Mouse (Mus musculus): ENCODE data around the gene Icam4. TPM values are rescaled to one million over a fixed set of nuclear protein-coding genes. Genes with fewer than 3 reads are reported as not detected.

The Icam4 gene
- total RNA-seq, 1 experiment: 1.5 TPM

GRCm38 (mm10) chr9:21016331-21017176 lies 12.6 kb upstream of the Icam4 start:
- H3K4me1 ChIP-seq (ENCODE audit: control insufficient read depth in 2 of 2, insufficient read depth in 2 of 2, low read length in 2 of 2, poor library complexity in 1 of 2): peaks cover 8 to 16% of the 10 kb centered on the region in 2 experiments; a peak in 3 of 4 replicates
- in situ Hi-C loops (cut with MboI; ENCODE audit: low sequenced_read_pairs in 2 of 2, unreplicated experiment in 2 of 2): no loop called here
- peak overlapping the region; percentile 87 to 92 for H3K4me3 ChIP-seq (ENCODE audit: insufficient read depth in 1 of 2, low read depth in 1 of 2, low read length in 2 of 2, poor library complexity in 1 of 2, severe bottlenecking in 1 of 2)
- no peak for DNase-seq (ENCODE audit: low read depth, low spot score)
- H3K27ac ChIP-seq (ENCODE audit: insufficient read depth, low read depth, low read length, poor library complexity, severe bottlenecking): peak overlapping the region; percentile 63; the same call in 1 of the 2 replicates
- H3K36me3 ChIP-seq (ENCODE audit: control insufficient read depth, insufficient read depth, low read length, poor library complexity, severe bottlenecking): peaks cover 25% of the 10 kb centered on the region
- no peaks in the 10 kb centered on the region for H3K9me3 ChIP-seq (ENCODE audit: control insufficient read depth, insufficient read depth, low read depth, low read length)
- no peak for TF ChIP-seq ZC3H11A (IDR thresholded peaks at IDR 0.05; ENCODE audit: borderline replicate concordance, low read depth, low read length)
- TF ChIP-seq ZNF384 (IDR thresholded peaks at IDR 0.05; ENCODE audit: low read depth, low read length): no peak
- no peak for TF ChIP-seq CHD2 (IDR thresholded peaks at IDR 0.05; ENCODE audit: low read depth, low read length)
- no peak for TF ChIP-seq HCFC1 (IDR thresholded peaks at IDR 0.05; ENCODE audit: borderline replicate concordance, insufficient read depth, low read length)
- no peak for TF ChIP-seq MAFK (IDR thresholded peaks at IDR 0.05; ENCODE audit: insufficient read depth, low read depth, low read length)
- H3K9ac ChIP-seq (ENCODE audit: insufficient read depth, low read depth, low read length, poor library complexity, severe bottlenecking): peak overlapping the region; percentile 85

GRCm38 (mm10) chr9:21017177-21017575 lies 12.0 kb upstream of the Icam4 start:
- Histone ChIP-seq H3K27ac (ENCODE audit: insufficient read depth, low read depth, low read length, poor library complexity, severe bottlenecking) (no peak overlapping the region), H3K4me3 (ENCODE audit: insufficient read depth in 1 of 2, low read depth in 1 of 2, low read length in 2 of 2, poor library complexity in 1 of 2, severe bottlenecking in 1 of 2) (peak overlapping the region; percentile 87 to 92), H3K9ac (ENCODE audit: insufficient read depth, low read depth, low read length, poor library complexity, severe bottlenecking) (peak overlapping the region; percentile 50; the same call in 1 of the 2 replicates), H3K9me3 (ENCODE audit: control insufficient read depth, insufficient read depth, low read depth, low read length) (no peaks in the 10 kb centered on the region), H3K4me1 (ENCODE audit: control insufficient read depth in 2 of 2, insufficient read depth in 2 of 2, low read length in 2 of 2, poor library complexity in 1 of 2) (peaks cover 8 to 16% of the 10 kb centered on the region in 2 experiments; a peak in 3 of 4 replicates), H3K36me3 (ENCODE audit: control insufficient read depth, insufficient read depth, low read length, poor library complexity, severe bottlenecking) (peaks cover 31% of the 10 kb centered on the region)
- no peak for TF ChIP-seq CHD2 (IDR thresholded peaks at IDR 0.05; ENCODE audit: low read depth, low read length)
- TF ChIP-seq MAFK (IDR thresholded peaks at IDR 0.05; ENCODE audit: insufficient read depth, low read depth, low read length): no peak
- TF ChIP-seq ZC3H11A (IDR thresholded peaks at IDR 0.05; ENCODE audit: borderline replicate concordance, low read depth, low read length): no peak
- TF ChIP-seq ZNF384 (IDR thresholded peaks at IDR 0.05; ENCODE audit: low read depth, low read length): no peak
- TF ChIP-seq HCFC1 (IDR thresholded peaks at IDR 0.05; ENCODE audit: borderline replicate concordance, insufficient read depth, low read length): no peak
- DNase-seq (ENCODE audit: low read depth, low spot score): no peak
- in situ Hi-C loops (cut with MboI; ENCODE audit: low sequenced_read_pairs in 2 of 2, unreplicated experiment in 2 of 2): no loop called here

- no peaks in the 10 kb centered on the region for H3K9me3 ChIP-seq (ENCODE audit: control insufficient read depth, insufficient read depth, low read depth, low read length)
- peaks cover 8 to 16% of the 10 kb centered on the region in 2 experiments; a peak in 3 of 4 replicates for H3K4me1 ChIP-seq (ENCODE audit: control insufficient read depth in 2 of 2, insufficient read depth in 2 of 2, low read length in 2 of 2, poor library complexity in 1 of 2)
- no peak overlapping the region for H3K4me3 ChIP-seq (ENCODE audit: insufficient read depth in 1 of 2, low read depth in 1 of 2, low read length in 2 of 2, poor library complexity in 1 of 2, severe bottlenecking in 1 of 2)
- no peak overlapping the region for H3K27ac ChIP-seq (ENCODE audit: insufficient read depth, low read depth, low read length, poor library complexity, severe bottlenecking)
- H3K36me3 ChIP-seq (ENCODE audit: control insufficient read depth, insufficient read depth, low read length, poor library complexity, severe bottlenecking): peaks cover 35% of the 10 kb centered on the region
- TF ChIP-seq MAFK (IDR thresholded peaks at IDR 0.05; ENCODE audit: insufficient read depth, low read depth, low read length) (no peak), ZC3H11A (IDR thresholded peaks at IDR 0.05; ENCODE audit: borderline replicate concordance, low read depth, low read length) (no peak), CHD2 (IDR thresholded peaks at IDR 0.05; ENCODE audit: low read depth, low read length) (no peak), ZNF384 (IDR thresholded peaks at IDR 0.05; ENCODE audit: low read depth, low read length) (no peak), HCFC1 (IDR thresholded peaks at IDR 0.05; ENCODE audit: borderline replicate concordance, insufficient read depth, low read length) (no peak)
- in situ Hi-C loops (cut with MboI; ENCODE audit: low sequenced_read_pairs in 2 of 2, unreplicated experiment in 2 of 2): no loop called here
- DNase-seq (ENCODE audit: low read depth, low spot score): no peak
- H3K9ac ChIP-seq (ENCODE audit: insufficient read depth, low read depth, low read length, poor library complexity, severe bottlenecking): no peak overlapping the region
Observed at GRCm38 (mm10) chr9:21018600-21018999, 10.6 kb upstream of the Icam4 start.

GRCm38 (mm10) chr9:21021363-21021762 lies 7.8 kb upstream of the Icam4 start:
- H3K9ac ChIP-seq (ENCODE audit: insufficient read depth, low read depth, low read length, poor library complexity, severe bottlenecking): no peak overlapping the region
- TF ChIP-seq ZC3H11A (IDR thresholded peaks at IDR 0.05; ENCODE audit: borderline replicate concordance, low read depth, low read length): no peak
- TF ChIP-seq MAFK (IDR thresholded peaks at IDR 0.05; ENCODE audit: insufficient read depth, low read depth, low read length): no peak
- TF ChIP-seq CHD2 (IDR thresholded peaks at IDR 0.05; ENCODE audit: low read depth, low read length): no peak
- no peak for TF ChIP-seq ZNF384 (IDR thresholded peaks at IDR 0.05; ENCODE audit: low read depth, low read length)
- no peak for TF ChIP-seq HCFC1 (IDR thresholded peaks at IDR 0.05; ENCODE audit: borderline replicate concordance, insufficient read depth, low read length)
- peaks cover 4 to 19% of the 10 kb centered on the region in 2 experiments; a peak in 3 of 4 replicates for H3K4me1 ChIP-seq (ENCODE audit: control insufficient read depth in 2 of 2, insufficient read depth in 2 of 2, low read length in 2 of 2, poor library complexity in 1 of 2)
- no peaks in the 10 kb centered on the region for H3K9me3 ChIP-seq (ENCODE audit: control insufficient read depth, insufficient read depth, low read depth, low read length)
- no peak overlapping the region for H3K4me3 ChIP-seq (ENCODE audit: insufficient read depth in 1 of 2, low read depth in 1 of 2, low read length in 2 of 2, poor library complexity in 1 of 2, severe bottlenecking in 1 of 2)
- in situ Hi-C loops (cut with MboI; ENCODE audit: low sequenced_read_pairs in 2 of 2, unreplicated experiment in 2 of 2): no loop called here
- no peak for DNase-seq (ENCODE audit: low read depth, low spot score)
- peaks cover 46% of the 10 kb centered on the region for H3K36me3 ChIP-seq (ENCODE audit: control insufficient read depth, insufficient read depth, low read length, poor library complexity, severe bottlenecking)
- H3K27ac ChIP-seq (ENCODE audit: insufficient read depth, low read depth, low read length, poor library complexity, severe bottlenecking): no peak overlapping the region

Data from ES-E14 (cell line).